Comparison of ENCODE assay signal across 1 mouse cellular context in the genomic region with DNA sequence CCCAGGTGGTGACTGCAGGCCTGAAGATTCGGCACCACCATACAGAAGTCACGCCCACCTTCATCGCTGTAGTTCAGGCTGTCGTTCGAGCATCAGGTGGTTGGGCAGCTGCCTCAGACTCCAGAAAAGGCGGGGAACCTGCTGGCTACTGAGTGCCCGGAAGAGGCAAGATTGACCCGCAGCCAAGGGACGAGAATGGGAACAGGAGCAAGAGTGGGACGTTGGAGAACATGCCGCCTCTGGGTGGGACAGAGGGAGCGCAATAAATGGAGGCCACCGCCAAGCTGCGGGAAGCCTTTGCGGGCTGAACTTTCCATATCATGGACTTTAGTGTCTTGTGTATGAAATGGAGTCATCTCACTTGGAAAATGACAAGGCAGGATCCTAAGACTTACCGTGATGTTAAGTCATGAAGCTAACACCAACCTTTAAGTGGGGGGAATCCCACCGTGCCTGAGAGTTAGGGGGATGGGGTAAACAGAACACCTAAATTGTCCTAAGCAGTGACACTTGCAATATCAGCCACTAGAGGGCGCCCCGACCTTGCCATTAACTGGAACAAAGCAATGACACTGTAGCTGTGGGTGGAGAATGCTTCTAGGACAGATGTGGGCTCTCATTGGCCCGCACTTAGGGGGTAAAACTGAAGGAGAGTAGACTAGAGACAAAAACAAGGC.
TF ChIP-seq lines count a peak whose summit lies in the region.

No protein-coding gene starts in this region.

TF ChIP-seq in CH12.LX, 34 proteins besides CTCF, POLR2A, EP300 and RAD21:
- no peak for TF ChIP-seq MXI1 (IDR thresholded peaks at IDR 0.05; ENCODE audit: low read depth, low read length)
- TF ChIP-seq USF2 (conservative IDR thresholded peaks at IDR 0.05; ENCODE audit: low read depth, low read length) = no peak
- peak; percentile 58 for TF ChIP-seq ZC3H11A (IDR thresholded peaks at IDR 0.05; ENCODE audit: low read depth, low read length)
- TF ChIP-seq SMC3 (IDR thresholded peaks at IDR 0.05; ENCODE audit: low read depth, low read length) = peak; percentile 89
